Mouse (Mus musculus): Measurements from ENCODE around the gene Plek.
A peak's percentile ranks its signal among the peaks of the same experiment; 100 is the strongest.

Plek gene

GRCm38 (mm10) chr11:17000353-17001334 lies 51.5 kb downstream of the Plek start:
- DNase-seq (ENCODE audit: low spot score): no peak

GRCm38 (mm10) chr11:16999933-17000332 lies 52.2 kb downstream of the Plek start:
- DNase-seq (ENCODE audit: low spot score): no peak

GRCm38 (mm10) chr11:16999387-16999786 lies 52.8 kb downstream of the Plek start:
- no peak for DNase-seq (ENCODE audit: low spot score)

GRCm38 (mm10) chr11:16997465-16997864 lies 54.7 kb downstream of the Plek start:
- DNase-seq (ENCODE audit: low spot score): no peak

- no peak for DNase-seq (ENCODE audit: low spot score)
Measured at GRCm38 (mm10) chr11:16996818-16997217, 55.4 kb downstream of the Plek start.

- DNase-seq (ENCODE audit: low spot score): no peak
Measured at GRCm38 (mm10) chr11:16992880-16993279, 59.3 kb downstream of the Plek start.

- no peak for DNase-seq (ENCODE audit: low spot score)
Measured at GRCm38 (mm10) chr11:16989885-16990284, 62.3 kb downstream of the Plek start.

- DNase-seq (ENCODE audit: low spot score): no peak
Measured at GRCm38 (mm10) chr11:16987745-16988328, 64.3 kb downstream of the Plek start.

GRCm38 (mm10) chr11:16986550-16987187 lies 65.5 kb downstream of the Plek start:
- no peak for DNase-seq (ENCODE audit: low spot score)

- no peak for DNase-seq (ENCODE audit: low spot score)
Measured at GRCm38 (mm10) chr11:16978161-16978707, 73.9 kb downstream of the Plek start.

- DNase-seq (ENCODE audit: low spot score): no peak
Measured at GRCm38 (mm10) chr11:16977611-16978010, 74.6 kb downstream of the Plek start.

- DNase-seq (ENCODE audit: low spot score): no peak
Measured at GRCm38 (mm10) chr11:16976937-16977336, 75.2 kb downstream of the Plek start.

GRCm38 (mm10) chr11:16973086-16973485 lies 79.1 kb downstream of the Plek start:
- no peak for DNase-seq (ENCODE audit: low spot score)

- DNase-seq (ENCODE audit: low spot score): no peak
Measured at GRCm38 (mm10) chr11:16972027-16972426, 80.2 kb downstream of the Plek start.

- no peak for DNase-seq (ENCODE audit: low spot score)
Measured at GRCm38 (mm10) chr11:16969650-16970049, 82.5 kb downstream of the Plek start.

- DNase-seq (ENCODE audit: low spot score): peak; percentile 48
Measured at GRCm38 (mm10) chr11:16967806-16968205, 84.4 kb downstream of the Plek start.

- DNase-seq (ENCODE audit: low spot score): no peak
Measured at GRCm38 (mm10) chr11:16958520-16958919, 93.7 kb downstream of the Plek start.

GRCm38 (mm10) chr11:16957030-16957429 lies 95.2 kb downstream of the Plek start:
- DNase-seq (ENCODE audit: low spot score): no peak

GRCm38 (mm10) chr11:16956115-16956862 lies 95.9 kb downstream of the Plek start:
- DNase-seq (ENCODE audit: low spot score): no peak

- no peak for DNase-seq (ENCODE audit: low spot score)
Measured at GRCm38 (mm10) chr11:16951761-16952010, 100.5 kb downstream of the Plek start.

GRCm38 (mm10) chr11:16950976-16951760 lies 101.0 kb downstream of the Plek start, which contains the start of gene Fbxo48:
Fbxo48 (plus strand) TSS chr11:16951375.
- peak; percentile 90 for DNase-seq (ENCODE audit: low spot score)
